ENCODE assay signal across 19 mouse cellular contexts in the genomic region with DNA sequence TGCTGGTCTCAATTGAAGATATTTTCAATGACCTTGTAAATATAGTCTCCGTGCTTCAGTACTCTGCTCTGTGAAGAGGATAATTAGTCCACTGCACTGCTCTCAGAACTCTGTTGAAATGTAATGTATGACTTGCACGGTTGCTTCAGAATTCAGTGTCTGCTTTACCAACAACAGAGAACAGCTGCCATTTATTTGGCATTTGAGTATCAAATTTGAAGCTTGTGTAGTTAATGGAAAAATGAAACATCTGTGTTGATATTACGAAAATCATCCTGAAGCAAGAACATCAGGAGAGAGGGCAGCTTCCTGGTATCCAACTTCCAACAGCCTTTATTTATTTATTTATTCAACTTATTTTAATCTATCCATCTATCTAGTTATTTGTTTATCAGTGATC.
"Had no signal": no experiment of that assay in that cellular context is flagged by ENCODE, and none has a peak within 500 bp of the region (broad histone marks: within the 10 kb centered on the region; RNA-seq: fewer than 3 reads in every experiment).

No protein-coding gene starts in this region.

- H3K27me3 ChIP-seq: kidney, embryonic 15.5 days; liver, embryonic 13.5 days; megakaryocyte, embryonic 14.5 days; midbrain, embryonic 13.5 days; neural tube, embryonic 13.5 days; stomach, embryonic 15.5 days had no signal

- H3K4me3 ChIP-seq: kidney, embryonic 15.5 days; left cerebral cortex, adult 2 months; liver, embryonic 13.5 days; megakaryocyte, embryonic 14.5 days; midbrain, embryonic 10.5 days; midbrain, embryonic 13.5 days; myocyte; neural tube, embryonic 13.5 days; stomach, embryonic 15.5 days had no signal

- ATAC-seq: midbrain, embryonic 13.5 days; midbrain, embryonic 16.5 days had no signal

- DNase-seq: kidney, adult 11 months; kidney, adult 8-10 months; kidney, postnatal 10 days; kidney, postnatal 36 days; layer of hippocampus, postnatal 36 days; liver, embryonic 13.5 days; retina, postnatal 1 day; right cerebral cortex, postnatal 25 days; spleen, adult 18-20 months; thymus, postnatal 25 days had no signal

- H3K4me2 ChIP-seq: kidney, embryonic 15.5 days; liver, embryonic 13.5 days; midbrain, embryonic 13.5 days; neural tube, embryonic 13.5 days; stomach, embryonic 15.5 days had no signal

- H3K9me3 ChIP-seq: kidney, embryonic 15.5 days; liver, embryonic 13.5 days; megakaryocyte, embryonic 14.5 days; midbrain, embryonic 10.5 days; midbrain, embryonic 13.5 days; neural tube, embryonic 13.5 days; stomach, embryonic 15.5 days had no signal

- H3K4me1 ChIP-seq: liver, embryonic 13.5 days; megakaryocyte, embryonic 14.5 days; midbrain, embryonic 10.5 days; stomach, embryonic 15.5 days had no signal

- H3K9ac ChIP-seq: kidney, embryonic 15.5 days; liver, embryonic 13.5 days; midbrain, embryonic 13.5 days; neural tube, embryonic 13.5 days; stomach, embryonic 15.5 days had no signal

- H3K36me3 ChIP-seq: kidney, embryonic 15.5 days; liver, embryonic 13.5 days; midbrain, embryonic 10.5 days; midbrain, embryonic 13.5 days; neural tube, embryonic 13.5 days; stomach, embryonic 15.5 days had no signal

- H3K27ac ChIP-seq: kidney, embryonic 15.5 days; left cerebral cortex, adult 2 months; liver, embryonic 13.5 days; midbrain, embryonic 10.5 days; midbrain, embryonic 13.5 days; neural tube, embryonic 13.5 days; stomach, embryonic 15.5 days had no signal
